Mouse (Mus musculus) heart, adult 8-10 months (tissue): ENCODE measurements around the gene Gfod1. TPM values are rescaled to one million over a fixed set of nuclear protein-coding genes. Genes with fewer than 3 reads are reported as not detected.
A peak's percentile ranks its signal among the peaks of the same experiment; 100 is the strongest.

ENCODE experiments used
- DNase-seq: peaks from one replicate; pipeline ENCODE4 v3.0.0; 2022; ENCODE audit warnings: low spot score
- total RNA-seq, 4 experiments: library from RNA; stranded (reverse); gene quantifications; 2 replicates each; pipeline ENCODE4 v1.2.4; 2022

Gfod1 gene
- total RNA-seq, 4 experiments from 2014 or later = 28.2 to 33.9 (median 30.5) TPM

DNA sequence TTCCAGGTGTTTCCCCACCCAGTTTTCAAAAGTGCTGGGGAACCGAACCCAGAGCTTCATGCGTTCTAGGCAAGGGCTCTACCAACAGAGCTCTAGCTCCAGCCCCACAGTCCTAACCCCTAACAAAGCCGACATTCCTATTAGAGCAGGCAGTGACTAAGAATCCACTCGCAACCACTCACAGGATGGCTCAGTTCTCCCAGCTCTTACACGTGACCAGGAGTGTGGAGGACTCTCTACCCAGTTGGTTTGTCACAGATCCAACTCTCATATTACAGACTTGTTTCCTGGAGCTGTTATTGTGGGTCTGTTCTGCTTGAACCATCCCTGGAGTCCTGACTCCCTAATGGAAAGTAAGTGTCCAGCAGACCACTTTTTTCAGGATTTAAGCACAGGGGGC is 40.3 kb downstream of the Gfod1 start:
- no peak for DNase-seq

- peak; percentile 44 for DNase-seq
Measured at GRCm38 (mm10) chr13:43262114-43262739, 41.7 kb downstream of the Gfod1 start.

DNA sequence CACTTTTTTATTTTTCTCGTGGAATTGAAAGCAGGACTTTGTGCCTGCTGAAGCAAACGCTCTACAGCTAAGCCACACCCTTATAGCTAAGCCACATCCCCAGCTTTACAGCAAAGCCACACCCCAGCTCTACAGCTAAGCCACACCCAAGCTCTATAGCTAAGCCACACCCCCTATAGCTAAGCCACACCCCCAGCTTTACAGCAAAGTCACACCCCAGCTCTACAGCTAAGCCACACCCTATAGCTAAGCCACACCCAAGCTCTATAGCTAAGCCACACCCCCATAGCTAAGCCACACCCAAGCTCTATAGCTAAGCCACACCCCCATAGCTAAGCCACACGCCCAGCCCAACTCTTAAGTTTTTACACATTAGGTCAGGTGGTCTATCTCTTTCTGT is 42.7 kb downstream of the Gfod1 start:
- no peak for DNase-seq

- DNase-seq = no peak
Measured at GRCm38 (mm10) chr13:43260731-43261130, 43.2 kb downstream of the Gfod1 start.

DNA sequence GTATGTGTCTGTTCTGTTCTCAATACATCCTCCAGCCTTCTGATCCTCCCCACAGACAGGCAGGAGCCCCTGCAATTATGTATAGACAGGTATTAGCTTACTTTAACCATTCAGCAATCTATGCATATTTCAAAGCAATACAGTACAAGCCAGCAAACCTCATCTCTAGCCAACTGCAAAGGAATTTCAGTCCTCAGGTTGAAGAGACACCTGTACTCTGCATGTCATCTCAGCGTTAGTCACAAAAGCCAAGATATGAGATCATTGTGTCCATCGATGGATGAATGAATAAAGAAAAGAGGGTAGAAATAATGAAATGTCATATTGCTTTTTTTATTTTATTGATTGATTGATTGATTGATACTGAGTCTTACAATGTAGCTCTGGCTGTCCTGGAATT is 47.5 kb downstream of the Gfod1 start:
- DNase-seq = no peak

- no peak for DNase-seq
Measured at GRCm38 (mm10) chr13:43253526-43253925, 50.4 kb downstream of the Gfod1 start.

GRCm38 (mm10) chr13:43252105-43252790 is 51.7 kb downstream of the Gfod1 start:
- DNase-seq = no peak

GRCm38 (mm10) chr13:43251391-43251790 is 52.6 kb downstream of the Gfod1 start:
- DNase-seq = no peak

- DNase-seq = no peak
Measured at GRCm38 (mm10) chr13:43250653-43251052, 53.3 kb downstream of the Gfod1 start.

GRCm38 (mm10) chr13:43250106-43250505 is 53.9 kb downstream of the Gfod1 start:
- DNase-seq = no peak

DNA sequence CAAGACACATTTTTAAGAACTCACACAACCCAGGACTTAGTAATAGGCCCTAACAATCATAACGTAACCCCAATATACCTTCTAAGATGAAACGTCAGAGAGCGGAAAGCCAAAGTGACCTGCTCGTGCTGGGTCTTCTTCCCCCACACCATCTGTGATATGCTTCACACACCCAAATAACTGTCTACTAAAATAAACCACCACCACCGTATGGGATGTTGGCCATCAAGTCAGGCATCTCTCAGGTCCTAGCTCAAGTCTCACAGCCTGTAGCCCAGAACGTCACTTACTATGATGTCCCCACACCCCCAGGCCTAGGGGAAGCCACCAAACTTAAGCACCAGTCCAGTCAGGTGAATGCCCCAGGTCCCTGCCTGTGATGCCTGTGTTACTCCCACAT is 55.6 kb downstream of the Gfod1 start:
- no peak for DNase-seq

DNA sequence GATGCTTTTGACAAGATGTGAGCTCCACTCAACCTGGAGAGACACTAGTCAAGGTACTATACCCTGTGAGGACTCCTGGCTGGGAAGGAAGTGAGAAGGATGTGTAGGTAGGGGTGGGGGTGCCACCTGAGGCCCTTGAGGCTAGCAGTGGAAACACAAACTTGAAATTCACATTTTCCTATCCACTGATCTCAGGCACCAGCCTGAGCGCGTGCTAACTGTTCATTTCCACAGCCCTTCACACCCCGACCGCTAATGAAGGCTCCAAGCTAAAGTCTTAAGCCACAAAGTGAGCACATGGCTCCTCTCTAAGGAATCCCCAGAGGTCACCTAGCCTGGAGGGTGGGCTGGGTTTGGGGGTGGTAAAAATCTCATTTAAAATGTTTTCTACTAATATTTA is 57.1 kb downstream of the Gfod1 start:
- DNase-seq = no peak

DNA sequence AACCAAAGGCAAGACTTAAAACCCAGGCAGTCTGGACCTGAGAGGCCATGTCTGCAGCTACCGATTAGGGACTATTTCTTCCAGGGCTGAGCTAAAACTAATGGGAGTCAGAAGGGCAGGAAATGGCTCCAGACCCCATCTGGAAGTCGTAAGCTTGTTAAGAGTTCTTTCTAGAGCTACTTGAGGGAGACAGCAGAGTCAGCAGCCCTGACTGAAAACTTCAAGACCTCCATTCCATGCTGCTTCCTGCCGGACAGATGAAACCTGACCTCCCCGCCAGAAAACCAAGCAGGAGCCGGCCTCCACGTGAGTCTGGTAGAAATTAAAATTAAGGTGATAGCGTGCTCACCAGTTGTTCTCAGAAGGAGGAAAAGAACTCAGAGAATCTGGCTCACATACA is 60.2 kb downstream of the Gfod1 start:
- DNase-seq = no peak

GRCm38 (mm10) chr13:43243240-43243639 is 60.7 kb downstream of the Gfod1 start:
- DNase-seq = no peak

GRCm38 (mm10) chr13:43241750-43242149 is 62.2 kb downstream of the Gfod1 start:
- DNase-seq = no peak

DNA sequence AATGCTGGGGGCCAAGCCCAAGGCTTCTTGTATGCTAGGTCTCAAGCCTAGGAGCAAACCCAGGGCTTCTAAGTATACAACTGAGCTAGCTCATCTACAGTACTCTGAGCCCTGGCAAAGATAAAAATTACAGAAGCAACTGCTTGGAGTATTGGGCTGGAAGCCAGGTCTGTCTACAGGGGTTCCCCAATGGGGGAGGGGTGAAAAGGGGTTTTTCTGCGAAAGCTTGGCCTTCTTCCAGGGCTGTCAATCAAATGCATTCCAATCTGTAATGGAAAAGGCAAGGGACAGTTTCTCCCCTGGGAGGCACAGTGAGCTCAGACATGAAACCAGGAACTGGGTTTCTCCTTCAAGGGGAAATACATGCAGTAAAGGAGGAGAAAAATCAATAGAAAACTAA is 62.9 kb downstream of the Gfod1 start:
- DNase-seq = no peak

DNA sequence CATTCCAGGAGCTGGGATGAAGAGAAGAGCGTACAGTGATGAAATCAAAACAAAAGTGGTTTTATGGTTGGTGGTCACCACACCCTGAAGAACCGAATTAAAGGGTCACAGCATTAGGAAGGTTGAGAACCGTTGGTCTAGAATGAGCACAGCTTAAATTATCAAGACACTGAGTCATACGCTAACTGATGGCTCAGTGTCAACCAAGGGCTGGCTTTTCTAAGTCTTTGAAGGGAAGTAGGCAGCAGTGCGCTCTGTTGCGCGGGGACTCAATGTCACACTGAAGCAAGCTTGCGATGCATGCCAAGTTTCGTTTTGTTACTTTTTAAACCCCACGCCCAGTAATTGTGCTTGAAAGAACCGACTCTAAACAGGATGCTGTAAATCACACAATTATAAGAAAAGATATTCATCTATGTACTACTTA is 64.2 kb downstream of the Gfod1 start:
- peak; percentile 63 for DNase-seq

- peak; percentile 85 for DNase-seq
Measured at GRCm38 (mm10) chr13:43236630-43237029, 67.3 kb downstream of the Gfod1 start.

- no peak for DNase-seq
Measured at GRCm38 (mm10) chr13:43235982-43236381, 68.0 kb downstream of the Gfod1 start.

GRCm38 (mm10) chr13:43235586-43235910 is 68.4 kb downstream of the Gfod1 start:
- no peak for DNase-seq

DNA sequence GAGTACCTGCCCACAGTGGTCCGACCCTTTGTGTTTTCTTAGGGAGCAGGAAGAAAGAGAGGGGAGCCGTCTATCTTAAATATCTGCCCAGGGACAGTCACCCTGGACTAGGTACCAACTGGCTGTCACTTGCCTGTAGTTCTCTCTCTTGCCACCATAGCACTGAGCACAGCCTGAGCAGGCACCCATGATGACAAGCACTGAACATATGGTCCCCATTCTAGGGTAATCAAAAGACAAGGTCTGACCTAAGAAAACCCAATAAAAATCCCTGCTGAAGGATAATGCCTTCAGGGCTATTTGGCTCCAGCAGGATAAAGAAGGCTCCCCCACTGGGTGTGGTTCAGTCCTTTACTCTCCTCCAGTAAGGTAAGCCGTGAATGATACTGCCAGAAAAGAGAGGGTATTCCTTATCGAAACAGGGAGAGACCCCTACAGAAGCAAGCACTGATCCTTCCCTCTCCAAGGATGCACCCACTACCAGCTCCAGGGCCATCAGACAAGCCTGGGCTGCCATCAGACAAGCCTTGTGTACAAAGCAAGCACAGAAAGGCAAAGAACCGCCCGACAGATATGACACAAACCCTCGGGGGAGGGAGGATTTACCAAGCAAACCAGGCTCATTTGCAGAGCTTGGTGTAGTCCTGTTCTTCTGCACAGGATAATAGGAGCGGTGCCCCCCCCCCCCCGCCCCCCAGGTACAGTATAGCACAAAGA is 68.9 kb downstream of the Gfod1 start:
- no peak for DNase-seq

DNA sequence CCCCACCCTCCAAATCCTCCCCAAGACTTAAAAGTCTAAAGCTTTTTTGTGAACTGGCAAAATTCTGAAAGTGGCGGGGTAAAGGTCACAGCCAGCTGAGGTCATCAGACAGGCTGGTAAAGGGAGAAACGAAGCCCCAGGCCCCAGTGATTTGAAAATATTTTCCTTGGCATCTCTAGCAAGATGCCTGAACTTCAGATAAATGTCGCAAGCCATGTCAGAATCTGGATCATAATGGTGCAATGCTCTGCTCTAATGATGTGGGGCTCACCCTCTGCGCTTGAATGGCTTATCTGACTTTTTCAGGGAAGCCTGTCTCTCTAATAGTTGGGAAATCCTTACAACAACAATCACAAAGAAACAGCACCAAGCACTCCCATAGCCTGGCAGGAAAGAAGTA is 70.6 kb downstream of the Gfod1 start:
- DNase-seq = no peak
